Mouse (Mus musculus): Measurements from ENCODE around the gene M1ap. TPM values are rescaled to one million over a fixed set of nuclear protein-coding genes. Genes with fewer than 3 reads are reported as not detected.

M1ap gene
- total RNA-seq (2021) (under 1 TPM in 1 of 2 experiments, not detected in 1; 0.34 TPM), polyA plus RNA-seq (2012; rRNA removed) (0.31 TPM in 1 of 2 replicates, not detected in the other)
- long read RNA-seq, partial matches to known transcripts = 0 of 1 reads
- long read RNA-seq, other reads (novel, unspliced or antisense) = 1 of 1 reads

DNA sequence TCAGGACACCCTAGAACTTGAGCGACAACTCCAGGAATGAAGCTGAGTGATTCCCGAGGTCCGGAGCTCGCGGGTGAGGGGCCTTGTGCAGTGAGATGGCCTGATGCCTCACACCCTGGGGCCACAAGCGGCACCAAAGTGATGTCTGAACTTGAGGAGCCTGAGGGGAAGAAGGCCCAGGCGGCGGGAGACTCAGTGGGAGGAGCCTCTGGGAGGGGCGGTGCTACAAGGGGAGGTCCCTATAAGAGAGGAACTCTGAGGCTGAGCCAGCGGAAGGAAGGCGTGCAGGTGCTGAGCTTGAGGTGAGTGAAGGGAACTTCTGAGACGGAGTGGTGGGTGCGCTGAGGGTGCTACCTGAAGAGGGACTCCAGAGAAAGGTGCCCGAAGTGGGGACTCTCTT lies at the start of gene M1ap:
Gene M1ap, plus strand, starts transcription at position 252 of the 400 bp plus-strand sequence.
- Histone ChIP-seq H3K79me2 (replicated peaks; ENCODE audit: control insufficient read depth, insufficient read depth, low read length) (no peaks in the 10 kb centered on the region), H3K27ac (no peak within 1 kb of the TSS), H3K36me3 (ENCODE audit: control insufficient read depth, insufficient read depth, low read length) (no peaks in the 10 kb centered on the region), H3K4me3 (no peak within 1 kb of the TSS), H3K27me3 (ENCODE audit: control insufficient read depth, insufficient read depth, low read length) (no peaks in the 10 kb centered on the region), H3K4me1 (ENCODE audit: control insufficient read depth, insufficient read depth, low read length) (no peaks in the 10 kb centered on the region), H3K9ac (ENCODE audit: low read depth, low read length) (no peak within 1 kb of the TSS)
- TF ChIP-seq POLR2A (IDR thresholded peaks at IDR 0.05; ENCODE audit: insufficient read depth, low read depth, low read length) = no peak
- DNase-seq = no peak
- intact Hi-C loops (cut with DNase I) = no loop called here
- 62% methylated on average over 14 of the region's 14 CpGs for WGBS

- 0 out of 2 replicates have a peak overlapping the region, but pooled peaks have one; percentile 26 for H3K27ac ChIP-seq
Observed at GRCm38 (mm10) chr6:82897311-82897710, 49.4 kb upstream of the M1ap start.

GRCm38 (mm10) chr6:82898227-82898626 lies 48.5 kb upstream of the M1ap start:
- Histone ChIP-seq H3K4me3 (no peak overlapping the region), H3K27me3 (ENCODE audit: control insufficient read depth, insufficient read depth, low read length) (no peaks in the 10 kb centered on the region), H3K27ac (no peak overlapping the region), H3K79me2 (replicated peaks; ENCODE audit: control insufficient read depth, insufficient read depth, low read length) (no peaks in the 10 kb centered on the region), H3K4me1 (ENCODE audit: control insufficient read depth, insufficient read depth, low read length) (peaks cover 3% of the 10 kb centered on the region; the same call in 1 of the 2 replicates), H3K36me3 (ENCODE audit: control insufficient read depth, insufficient read depth, low read length) (no peaks in the 10 kb centered on the region), H3K9ac (ENCODE audit: low read depth, low read length) (no peak overlapping the region)
- 75% methylated on average over 4 of the region's 4 CpGs for WGBS
- no peak for DNase-seq
- no peak for TF ChIP-seq CTCF (IDR thresholded peaks at IDR 0.05)
- TF ChIP-seq EP300 (IDR thresholded peaks at IDR 0.05; ENCODE audit: insufficient read depth, low read depth, low read length) = no peak
- TF ChIP-seq POLR2A (IDR thresholded peaks at IDR 0.05; ENCODE audit: insufficient read depth, low read depth, low read length) = no peak
- intact Hi-C loops (cut with DNase I) = no loop called here

More at GRCm38 (mm10) chr6:82897311-82897710, 49.4 kb upstream of the M1ap start:
- DNase-seq = no peak
- Histone ChIP-seq H3K4me3 (no peak overlapping the region), H3K36me3 (ENCODE audit: control insufficient read depth, insufficient read depth, low read length) (no peaks in the 10 kb centered on the region), H3K9ac (ENCODE audit: low read depth, low read length) (no peak overlapping the region), H3K4me1 (ENCODE audit: control insufficient read depth, insufficient read depth, low read length) (peaks cover 3% of the 10 kb centered on the region; the same call in 1 of the 2 replicates), H3K79me2 (replicated peaks; ENCODE audit: control insufficient read depth, insufficient read depth, low read length) (no peaks in the 10 kb centered on the region), H3K27me3 (ENCODE audit: control insufficient read depth, insufficient read depth, low read length) (no peaks in the 10 kb centered on the region)
- intact Hi-C loops (cut with DNase I) = no loop called here
- TF ChIP-seq POLR2A (IDR thresholded peaks at IDR 0.05; ENCODE audit: insufficient read depth, low read depth, low read length) (no peak), EP300 (IDR thresholded peaks at IDR 0.05; ENCODE audit: insufficient read depth, low read depth, low read length) (no peak), CTCF (IDR thresholded peaks at IDR 0.05) (no peak)
- WGBS = 36% methylated on average over 3 of the region's 3 CpGs

DNA sequence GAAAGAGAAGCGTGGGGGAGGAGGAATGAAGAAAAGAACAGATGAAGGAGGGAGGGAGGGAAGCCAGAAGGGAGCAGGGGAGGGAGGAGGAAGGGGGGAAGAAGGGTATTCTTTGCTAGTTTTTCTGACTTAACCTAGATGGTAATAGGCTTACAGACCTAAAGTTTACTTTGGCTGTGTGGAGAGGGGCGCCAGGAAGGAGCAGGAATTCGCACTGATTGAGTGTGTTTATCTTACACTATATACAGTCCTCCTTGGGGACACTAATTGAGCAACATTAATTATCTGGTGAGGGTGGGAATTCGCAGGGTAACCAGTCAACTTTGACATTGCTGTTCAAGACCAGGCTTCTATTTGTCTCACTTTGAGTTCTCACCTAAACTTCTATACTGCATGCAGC lies 48.0 kb upstream of the M1ap start:
- Histone ChIP-seq H3K4me1 (ENCODE audit: control insufficient read depth, insufficient read depth, low read length) (peaks cover 3% of the 10 kb centered on the region; the same call in 1 of the 2 replicates), H3K27me3 (ENCODE audit: control insufficient read depth, insufficient read depth, low read length) (no peaks in the 10 kb centered on the region), H3K4me3 (no peak overlapping the region), H3K79me2 (replicated peaks; ENCODE audit: control insufficient read depth, insufficient read depth, low read length) (no peaks in the 10 kb centered on the region), H3K9ac (ENCODE audit: low read depth, low read length) (no peak overlapping the region), H3K36me3 (ENCODE audit: control insufficient read depth, insufficient read depth, low read length) (no peaks in the 10 kb centered on the region), H3K27ac (no peak overlapping the region)
- intact Hi-C loops (cut with DNase I) = no loop called here
- WGBS = 40% methylated on average over 4 of the region's 4 CpGs
- no peak for TF ChIP-seq EP300 (IDR thresholded peaks at IDR 0.05; ENCODE audit: insufficient read depth, low read depth, low read length)
- TF ChIP-seq POLR2A (IDR thresholded peaks at IDR 0.05; ENCODE audit: insufficient read depth, low read depth, low read length) = no peak
- no peak for TF ChIP-seq CTCF (IDR thresholded peaks at IDR 0.05)
- no peak for DNase-seq

- no peaks in the 10 kb centered on the region for H3K79me2 ChIP-seq (replicated peaks; ENCODE audit: control insufficient read depth, insufficient read depth, low read length)
- H3K27me3 ChIP-seq (ENCODE audit: control insufficient read depth, insufficient read depth, low read length) = no peaks in the 10 kb centered on the region
- 18% methylated on average over 8 of the region's 8 CpGs for WGBS
- TF ChIP-seq POLR2A (IDR thresholded peaks at IDR 0.05; ENCODE audit: insufficient read depth, low read depth, low read length) = no peak
- TF ChIP-seq EP300 (IDR thresholded peaks at IDR 0.05; ENCODE audit: insufficient read depth, low read depth, low read length) = no peak
- TF ChIP-seq CTCF (IDR thresholded peaks at IDR 0.05) = no peak
- no peak for DNase-seq
- H3K27ac ChIP-seq = no peak overlapping the region
- H3K36me3 ChIP-seq (ENCODE audit: control insufficient read depth, insufficient read depth, low read length) = no peaks in the 10 kb centered on the region
- intact Hi-C loops (cut with DNase I) = no loop called here
- peaks cover 1% of the 10 kb centered on the region; the same call in 1 of the 2 replicates for H3K4me1 ChIP-seq (ENCODE audit: control insufficient read depth, insufficient read depth, low read length)
- H3K4me3 ChIP-seq = no peak overlapping the region
- no peak overlapping the region for H3K9ac ChIP-seq (ENCODE audit: low read depth, low read length)
Observed at GRCm38 (mm10) chr6:82902559-82902958, 44.1 kb upstream of the M1ap start.

GRCm38 (mm10) chr6:82906985-82907384 lies 39.7 kb upstream of the M1ap start:
- intact Hi-C loops (cut with DNase I) = no loop called here
- TF ChIP-seq EP300 (IDR thresholded peaks at IDR 0.05; ENCODE audit: insufficient read depth, low read depth, low read length) (no peak), POLR2A (IDR thresholded peaks at IDR 0.05; ENCODE audit: insufficient read depth, low read depth, low read length) (no peak), CTCF (IDR thresholded peaks at IDR 0.05) (no peak)
- Histone ChIP-seq H3K9ac (ENCODE audit: low read depth, low read length) (no peak overlapping the region), H3K27ac (no peak overlapping the region), H3K4me3 (no peak overlapping the region), H3K27me3 (ENCODE audit: control insufficient read depth, insufficient read depth, low read length) (no peaks in the 10 kb centered on the region), H3K79me2 (replicated peaks; ENCODE audit: control insufficient read depth, insufficient read depth, low read length) (no peaks in the 10 kb centered on the region), H3K36me3 (ENCODE audit: control insufficient read depth, insufficient read depth, low read length) (no peaks in the 10 kb centered on the region), H3K4me1 (ENCODE audit: control insufficient read depth, insufficient read depth, low read length) (no peaks in the 10 kb centered on the region)
- no peak for DNase-seq
- WGBS = 90% methylated on average over 3 of the region's 3 CpGs
